Mouse (Mus musculus) CH12.LX (cell line): ENCODE results near the gene Papss2.

Source experiments
- CTCF ChIP-seq, 2 experiments: IDR thresholded peaks in 1 of 2; conservative IDR thresholded peaks in 1 of 2; 2 replicates each; pipeline ENCODE4 v1.5.1; 2011 to 2012; ENCODE audit warnings: low read depth in 2 of 2, low read length in 2 of 2, improper control_type of control experiment in 1 of 2, inconsistent platforms in 1 of 2, mild to moderate bottlenecking in 1 of 2, moderate library complexity in 1 of 2
- EP300 ChIP-seq: IDR thresholded peaks from 2 replicates; pipeline ENCODE4 v1.6.1; 2011; ENCODE audit warnings: low read length, improper control_type of control experiment
- POLR2A ChIP-seq: IDR thresholded peaks from 2 replicates; pipeline ENCODE4 v1.6.1; 2011; ENCODE audit warnings: low read depth, mild to moderate bottlenecking, improper control_type of control experiment, low read length
- TCF12 ChIP-seq: IDR thresholded peaks from 2 replicates; pipeline ENCODE4 v1.6.1; 2014; ENCODE audit warnings: low read depth, mild to moderate bottlenecking, inconsistent platforms, low read length, improper control_type of control experiment
- ZC3H11A ChIP-seq: IDR thresholded peaks from 2 replicates; pipeline ENCODE4 v1.6.1; 2012; ENCODE audit warnings: low read depth, mild to moderate bottlenecking, inconsistent platforms, low read length, improper control_type of control experiment

DNA sequence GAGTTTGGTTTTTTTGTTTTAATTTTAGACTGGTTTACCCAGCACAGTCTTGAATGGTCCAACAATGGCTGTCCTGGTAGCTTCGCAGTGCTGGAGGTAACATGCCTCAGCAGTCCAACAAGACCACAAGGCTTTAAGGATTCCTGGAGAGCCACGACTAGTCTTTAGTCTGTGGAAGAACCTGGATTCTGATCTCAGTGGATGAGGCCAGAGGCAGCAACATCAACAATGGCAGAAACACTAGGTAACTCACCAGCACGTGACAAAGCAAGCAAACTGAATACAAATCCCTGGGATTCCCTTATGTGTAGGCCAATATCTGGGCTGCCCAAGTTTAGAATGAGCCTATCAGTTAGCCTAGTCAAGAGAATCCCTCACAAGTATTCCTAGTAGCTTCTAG, 117.9 kb downstream of the Papss2 start:
- TF ChIP-seq POLR2A (no peak), CTCF (conservative IDR thresholded peaks at IDR 0.05 in 1 of 2, IDR thresholded peaks at IDR 0.05 in 1 of 2; ENCODE audit: low read depth in 2 of 2, low read length in 2 of 2) (no peak), TCF12 (no peak), EP300 (no peak), ZC3H11A (no peak)
